Mouse (Mus musculus): Measurements from ENCODE around the gene Szrd1. TPM values are rescaled to one million over a fixed set of nuclear protein-coding genes. Genes with fewer than 3 reads are reported as not detected.
"Not testable (repeated sequence)": the region's sequence is repeated elsewhere in the genome, so short reads cannot be mapped to it uniquely, and the experiment has no call there.

Szrd1 gene
- total RNA-seq, 2 experiments from 2014 or later = 85.1 to 96.1 TPM

- no peak for DNase-seq (ENCODE audit: low spot score)
- intact Hi-C loops (cut with DNase I) = no loop called here
These were observed 8.6 kb upstream of the Szrd1 start for GRCm38 (mm10) chr4:141148009-141148801.

GRCm38 (mm10) chr4:141147112-141148008 lies 7.8 kb upstream of the Szrd1 start, which contains the start of gene Fbxo42:
Gene Fbxo42, plus strand, starts transcription at chr4:141147913.
- peak; percentile 88 for DNase-seq (ENCODE audit: low spot score)
- intact Hi-C loops (cut with DNase I) = no loop called here

GRCm38 (mm10) chr4:141146491-141147033 lies 7.0 kb upstream of the Szrd1 start:
- DNase-seq (ENCODE audit: low spot score) = no peak
- intact Hi-C loops (cut with DNase I) = no loop called here

- intact Hi-C loops (cut with DNase I) = loop anchor here (1.0 kb wide), 1 partner anchor 218 kb away; no protein-coding TSS in a partner anchor
- not testable (repeated sequence) for DNase-seq (ENCODE audit: low spot score)
These were observed 5.5 kb upstream of the Szrd1 start for GRCm38 (mm10) chr4:141145124-141145523.

GRCm38 (mm10) chr4:141142285-141142811 lies 2.8 kb upstream of the Szrd1 start:
- peak; percentile 67 for DNase-seq (ENCODE audit: low spot score)
- intact Hi-C loops (cut with DNase I) = loop anchor here (2.0 to 5.0 kb wide), 2 partner anchors 60 to 124 kb away; no protein-coding TSS in a partner anchor

- intact Hi-C loops (cut with DNase I) = loop anchor here (5.0 kb wide), 1 partner anchor 61 kb away; no protein-coding TSS in a partner anchor
- DNase-seq (ENCODE audit: low spot score) = no peak
These were observed 1.4 kb upstream of the Szrd1 start for GRCm38 (mm10) chr4:141140967-141141366.

- DNase-seq (ENCODE audit: low spot score) = not testable (repeated sequence)
- intact Hi-C loops (cut with DNase I) = loop anchor here (5.0 kb wide), 1 partner anchor 62 kb away; no protein-coding TSS in a partner anchor
These were observed 779 bp upstream of the Szrd1 start for GRCm38 (mm10) chr4:141140354-141140753.

GRCm38 (mm10) chr4:141138425-141139115 lies 1.0 kb downstream of the Szrd1 start:
- DNase-seq (ENCODE audit: low spot score) = no peak
- intact Hi-C loops (cut with DNase I) = loop anchor here (5.0 kb wide), 1 partner anchor 61 kb away; the partner anchor contains the start of gene Necap2

GRCm38 (mm10) chr4:141137740-141138139 lies 1.8 kb downstream of the Szrd1 start:
- DNase-seq (ENCODE audit: low spot score) = not testable (repeated sequence)
- intact Hi-C loops (cut with DNase I) = loop anchor here (5.0 kb wide), 1 partner anchor 60 kb away; the partner anchor contains the start of gene Necap2

- intact Hi-C loops (cut with DNase I) = loop anchor here (5.0 kb wide), 1 partner anchor 59 kb away; the partner anchor contains the start of gene Necap2
- DNase-seq (ENCODE audit: low spot score) = no peak
These were observed 3.4 kb downstream of the Szrd1 start for GRCm38 (mm10) chr4:141136126-141136525.

- intact Hi-C loops (cut with DNase I) = loop anchor here (5.0 kb wide), 1 partner anchor 58 kb away; the partner anchor contains the start of gene Necap2
These were observed 4.6 kb downstream of the Szrd1 start for GRCm38 (mm10) chr4:141134751-141135530.

GRCm38 (mm10) chr4:141134031-141134441 lies 5.5 kb downstream of the Szrd1 start:
- intact Hi-C loops (cut with DNase I) = no loop called here
- DNase-seq (ENCODE audit: low spot score) = no peak

More at GRCm38 (mm10) chr4:141134751-141135530, 4.6 kb downstream of the Szrd1 start:
- peak; percentile 35 for DNase-seq (ENCODE audit: low spot score)

- intact Hi-C loops (cut with DNase I) = no loop called here
- DNase-seq (ENCODE audit: low spot score) = no peak
These were observed 6.3 kb downstream of the Szrd1 start for GRCm38 (mm10) chr4:141133227-141133626.

- no peak for DNase-seq (ENCODE audit: low spot score)
- intact Hi-C loops (cut with DNase I) = no loop called here
These were observed 7.4 kb downstream of the Szrd1 start for GRCm38 (mm10) chr4:141132191-141132590.

- intact Hi-C loops (cut with DNase I) = no loop called here
- DNase-seq (ENCODE audit: low spot score) = no peak
These were observed 8.0 kb downstream of the Szrd1 start for GRCm38 (mm10) chr4:141131531-141132061.

GRCm38 (mm10) chr4:141130704-141131342 lies 8.8 kb downstream of the Szrd1 start:
- intact Hi-C loops (cut with DNase I) = no loop called here
- DNase-seq (ENCODE audit: low spot score) = no peak

- intact Hi-C loops (cut with DNase I) = no loop called here
- DNase-seq (ENCODE audit: low spot score) = no peak
These were observed 10.3 kb downstream of the Szrd1 start for GRCm38 (mm10) chr4:141129190-141129710.
